Mouse (Mus musculus) ES-Bruce4 (cell line): ENCODE results near the gene Nosip. TPM values are rescaled to one million over a fixed set of nuclear protein-coding genes. Genes with fewer than 3 reads are reported as not detected.

Source experiments
- H3K27ac ChIP-seq: 2 replicates; pipeline ENCODE4 v1.5.1; 2012; ENCODE audit warnings: low read length, inconsistent platforms; ENCODE audit not compliant: insufficient read depth
- H3K27me3 ChIP-seq: 2 replicates; pipeline ENCODE4 v1.6.1; 2012; ENCODE audit warnings: mild to moderate bottlenecking, low read length, inconsistent platforms; ENCODE audit not compliant: control insufficient read depth, poor library complexity, insufficient read depth, severe bottlenecking
- H3K36me3 ChIP-seq: 2 replicates; pipeline ENCODE4 v1.6.1; 2012; ENCODE audit warnings: inconsistent platforms, mild to moderate bottlenecking, low read length, moderate library complexity; ENCODE audit not compliant: control insufficient read depth, poor library complexity, insufficient read depth, severe bottlenecking
- H3K4me1 ChIP-seq: one replicate; pipeline ENCODE4 v1.8.1; 2011; ENCODE audit warnings: low read length; ENCODE audit not compliant: control insufficient read depth, insufficient read depth
- H3K4me3 ChIP-seq: 2 replicates; pipeline ENCODE4 v1.5.1; 2011; ENCODE audit warnings: low read depth, mild to moderate bottlenecking, low read length
- H3K9ac ChIP-seq: 2 replicates; pipeline ENCODE4 v1.6.1; 2012; ENCODE audit warnings: low read depth, mild to moderate bottlenecking, inconsistent platforms; ENCODE audit not compliant: poor library complexity, severe bottlenecking
- H3K9me3 ChIP-seq: replicated peaks from 2 replicates; pipeline ENCODE4 v1.6.1; 2012; ENCODE audit warnings: mild to moderate bottlenecking, low read length, inconsistent platforms; ENCODE audit not compliant: control insufficient read depth, poor library complexity, insufficient read depth, severe bottlenecking
- CTCF ChIP-seq: IDR thresholded peaks from one replicate; pipeline ENCODE4 v1.8.1; 2011; ENCODE audit warnings: low read depth, low read length
- EP300 ChIP-seq: IDR thresholded peaks from 2 replicates; pipeline ENCODE4 v1.6.1; 2011; ENCODE audit warnings: low read depth, low read length; ENCODE audit not compliant: insufficient read depth
- POLR2A ChIP-seq: IDR thresholded peaks from one replicate; pipeline ENCODE4 v1.8.1; 2011; ENCODE audit warnings: low read length; ENCODE audit not compliant: insufficient read depth
- polyA plus RNA-seq: library from polyadenylated mRNA; stranded (reverse); fragments of >200 nt; gene quantifications from 2 replicates; pipeline ENCODE4 v1.2.4, GENCODE M21; 2011; ENCODE audit warnings: low read depth; ENCODE audit not compliant: missing spikeins, insufficient read depth, insufficient read length

The Nosip gene
- polyA plus RNA-seq, 1 experiment = 62.4 TPM

- Histone ChIP-seq H3K36me3 (peaks cover 59% of the 10 kb centered on the region), H3K27ac (no peak overlapping the region), H3K27me3 (no peaks in the 10 kb centered on the region), H3K4me1 (no peaks in the 10 kb centered on the region), H3K9ac (no peak overlapping the region), H3K4me3 (no peak overlapping the region), H3K9me3 (no peaks in the 10 kb centered on the region)
- TF ChIP-seq POLR2A = no peak
- no peak for TF ChIP-seq CTCF
- TF ChIP-seq EP300 = no peak
Measured at GRCm38 (mm10) chr7:45043307-45043706, 18.9 kb upstream of the Nosip start.

GRCm38 (mm10) chr7:45045741-45046140 is 16.5 kb upstream of the Nosip start:
- TF ChIP-seq EP300 = no peak
- no peak for TF ChIP-seq CTCF
- no peak for TF ChIP-seq POLR2A

GRCm38 (mm10) chr7:45046853-45047350 is 15.3 kb upstream of the Nosip start:
- Histone ChIP-seq H3K4me1 (peaks cover 5% of the 10 kb centered on the region), H3K36me3 (peaks cover 46% of the 10 kb centered on the region), H3K9ac (peak overlapping the region; percentile 19), H3K4me3 (peak overlapping the region; percentile 35), H3K27me3 (no peaks in the 10 kb centered on the region), H3K9me3 (no peaks in the 10 kb centered on the region), H3K27ac (no peak overlapping the region)
- TF ChIP-seq POLR2A (no peak), CTCF (no peak), EP300 (no peak)

More at GRCm38 (mm10) chr7:45045741-45046140, 16.5 kb upstream of the Nosip start:
- Histone ChIP-seq H3K4me1 (peaks cover 5% of the 10 kb centered on the region), H3K4me3 (no peak overlapping the region), H3K9ac (no peak overlapping the region), H3K27me3 (no peaks in the 10 kb centered on the region), H3K9me3 (no peaks in the 10 kb centered on the region), H3K36me3 (peaks cover 56% of the 10 kb centered on the region), H3K27ac (no peak overlapping the region)

GRCm38 (mm10) chr7:45047491-45047890 is 14.7 kb upstream of the Nosip start:
- Histone ChIP-seq H3K9ac (no peak overlapping the region), H3K36me3 (peaks cover 40% of the 10 kb centered on the region), H3K27me3 (no peaks in the 10 kb centered on the region), H3K9me3 (no peaks in the 10 kb centered on the region), H3K4me3 (no peak overlapping the region), H3K27ac (no peak overlapping the region), H3K4me1 (peaks cover 5% of the 10 kb centered on the region)
- TF ChIP-seq POLR2A (no peak), CTCF (no peak), EP300 (no peak)

- H3K27ac ChIP-seq = no peak overlapping the region
- H3K27me3 ChIP-seq = no peaks in the 10 kb centered on the region
- H3K4me3 ChIP-seq = 0 out of 2 replicates have a peak overlapping the region, but pooled peaks have one; percentile 3
- no peaks in the 10 kb centered on the region for H3K9me3 ChIP-seq
- H3K9ac ChIP-seq = no peak overlapping the region
- peaks cover 33% of the 10 kb centered on the region for H3K36me3 ChIP-seq
- peaks cover 5% of the 10 kb centered on the region for H3K4me1 ChIP-seq
- TF ChIP-seq CTCF = peak; percentile 33
- no peak for TF ChIP-seq EP300
Measured at GRCm38 (mm10) chr7:45048001-45048890, 14.0 kb upstream of the Nosip start.

GRCm38 (mm10) chr7:45048923-45049657 is 13.1 kb upstream of the Nosip start:
- TF ChIP-seq CTCF (no peak), POLR2A (no peak), EP300 (no peak)

More at GRCm38 (mm10) chr7:45048923-45049657, 13.1 kb upstream of the Nosip start:
- peaks cover 5% of the 10 kb centered on the region for H3K4me1 ChIP-seq
- H3K9ac ChIP-seq = 0 out of 2 replicates have a peak overlapping the region, but pooled peaks have one; percentile 15
- H3K27ac ChIP-seq = no peak overlapping the region
- H3K36me3 ChIP-seq = peaks cover 25% of the 10 kb centered on the region
- H3K27me3 ChIP-seq = no peaks in the 10 kb centered on the region
- H3K9me3 ChIP-seq = no peaks in the 10 kb centered on the region
- H3K4me3 ChIP-seq = no peak overlapping the region
